In genomic region chr9:4309351-4310085, GRCm38 (mm10) we compare ENCODE assay signal across 8 mouse cellular contexts. TPM values are rescaled to one million over a fixed set of nuclear protein-coding genes. Genes with fewer than 3 reads are reported as not detected.
DNase-seq lines count a peak whose midpoint lies in the region; ATAC-seq lines count a peak whose summit lies in the region.

Aasdhppt (minus strand) TSS chr9:4309471.
Kbtbd3 (plus strand) TSS chr9:4309833.

- H3K4me1 ChIP-seq in lung, embryonic 16.5 days (replicated peaks; ENCODE audit: control insufficient read depth, insufficient read depth, low read length), result peaks cover 9% of the 10 kb centered on the region

- H3K4me2 ChIP-seq in lung, embryonic 16.5 days (ENCODE audit: low read depth, low read length), result peak within 1 kb of the TSS; percentile 86

- H3K27me3 ChIP-seq in lung, embryonic 16.5 days (ENCODE audit: control insufficient read depth, insufficient read depth, low read depth, low read length), result no peaks in the 10 kb centered on the region

- H3K4me3 ChIP-seq in lung, embryonic 16.5 days (ENCODE audit: low read length), result peak within 1 kb of the TSS; percentile 83

- DNase-seq in MEL-GATA-1-ER (ENCODE audit: extremely low read depth, low read depth), result peak; percentile 100
- DNase-seq in cerebellum, adult 8-10 months, result peak; percentile 97
- peak; percentile 100 for DNase-seq in forelimb bud, embryonic 11.5 days (ENCODE audit: low read depth, low spot score)
- peak; percentile 89 for DNase-seq in layer of hippocampus, adult 9-10 months (ENCODE audit: low spot score)
- DNase-seq in ovary, postnatal 10 days (ENCODE audit: low spot score), result peak; percentile 88
- DNase-seq in thymus, postnatal 10 days (ENCODE audit: low spot score in 2 of 2), result peak; percentile 97 to 98

- peak within 1 kb of the TSS; percentile 84 for H3K9ac ChIP-seq in lung, embryonic 16.5 days (ENCODE audit: low read length)

- H3K27ac ChIP-seq in lung, embryonic 16.5 days (ENCODE audit: low read length), result peak within 1 kb of the TSS; percentile 78

- ATAC-seq in hematopoietic stem cell, adult 5-6 weeks (replicated peaks in 1 of 2; ENCODE audit: insufficient read depth in 1 of 2, low FRiP score in 2 of 2, low TSS enrichment in 1 of 2, low read depth in 1 of 2, poor library complexity in 2 of 2, severe bottlenecking in 2 of 2), result peak; percentile 90 to 93
- ATAC-seq in lung, embryonic 16.5 days (ENCODE audit: low read depth), result peak; percentile 98

- H3K36me3 ChIP-seq in lung, embryonic 16.5 days (ENCODE audit: control insufficient read depth, insufficient read depth, low read length), result no peaks in the 10 kb centered on the region

- WGBS in lung, embryonic 16.5 days, result under 1% methylated on average over 52 of the region's 53 CpGs

- H3K9me3 ChIP-seq in lung, embryonic 16.5 days (ENCODE audit: control insufficient read depth, low read length), result no peaks in the 10 kb centered on the region

RNA-seq across cellular contexts. Expression of gene Aasdhppt, which starts in this region (rescaled TPM):
- total RNA-seq in hematopoietic stem cell, adult 5-6 weeks (2017), result 28.6 and 36.1 TPM in 2 replicates
- 26.2 and 32.9 TPM in 2 replicates for polyA plus RNA-seq in lung, embryonic 16.5 days (2015; fragmentation: Nextera tagmentation; extraction: Ambion mirVana)

RNA-seq across cellular contexts. Expression of gene Kbtbd3, which starts in this region (rescaled TPM):
- 2.6 and 8.3 TPM in 2 replicates for total RNA-seq in hematopoietic stem cell, adult 5-6 weeks (2017)
- polyA plus RNA-seq in lung, embryonic 16.5 days (2015; fragmentation: Nextera tagmentation; extraction: Ambion mirVana), result 7.4 and 7.5 TPM in 2 replicates

Comparison
In these comparisons a context has a peak if more than half of its experiments do, and no peak if none do; other contexts are left out.
1. Peak in every context shown above with its lines: DNase-seq, ATAC-seq, H3K4me3 ChIP-seq and H3K27ac ChIP-seq.